Mouse (Mus musculus): ENCODE data around the gene Tsen15. TPM values are rescaled to one million over a fixed set of nuclear protein-coding genes. Genes with fewer than 3 reads are reported as not detected.
"Not testable (repeated sequence)": the region's sequence is repeated elsewhere in the genome, so short reads cannot be mapped to it uniquely, and the experiment has no call there.

The Tsen15 gene
- total RNA-seq, 1 experiment from 2014 or later, result 61.8 TPM

GRCm38 (mm10) chr1:152398708-152399107 is 12.2 kb upstream of the Tsen15 start:
- no peak for ATAC-seq (replicated peaks in 1 of 2; ENCODE audit: insufficient read depth in 1 of 2, low FRiP score in 2 of 2, low TSS enrichment in 1 of 2, low read depth in 1 of 2, poor library complexity in 2 of 2, severe bottlenecking in 2 of 2)

- no peak for ATAC-seq (replicated peaks in 1 of 2; ENCODE audit: insufficient read depth in 1 of 2, low FRiP score in 2 of 2, low TSS enrichment in 1 of 2, low read depth in 1 of 2, poor library complexity in 2 of 2, severe bottlenecking in 2 of 2)
Measured at GRCm38 (mm10) chr1:152394956-152395515, 8.5 kb upstream of the Tsen15 start.

- no peak for ATAC-seq (replicated peaks in 1 of 2; ENCODE audit: insufficient read depth in 1 of 2, low FRiP score in 2 of 2, low TSS enrichment in 1 of 2, low read depth in 1 of 2, poor library complexity in 2 of 2, severe bottlenecking in 2 of 2)
Measured at GRCm38 (mm10) chr1:152394137-152394536, 7.6 kb upstream of the Tsen15 start.

GRCm38 (mm10) chr1:152389271-152389670 is 2.8 kb upstream of the Tsen15 start:
- ATAC-seq (replicated peaks in 1 of 2; ENCODE audit: insufficient read depth in 1 of 2, low FRiP score in 2 of 2, low TSS enrichment in 1 of 2, low read depth in 1 of 2, poor library complexity in 2 of 2, severe bottlenecking in 2 of 2), result no peak

GRCm38 (mm10) chr1:152385693-152386092 is 795 bp downstream of the Tsen15 start:
- not testable (repeated sequence) for ATAC-seq (replicated peaks in 1 of 2; ENCODE audit: insufficient read depth in 1 of 2, low FRiP score in 2 of 2, low TSS enrichment in 1 of 2, low read depth in 1 of 2, poor library complexity in 2 of 2, severe bottlenecking in 2 of 2)

- no peak for ATAC-seq (replicated peaks in 1 of 2; ENCODE audit: insufficient read depth in 1 of 2, low FRiP score in 2 of 2, low TSS enrichment in 1 of 2, low read depth in 1 of 2, poor library complexity in 2 of 2, severe bottlenecking in 2 of 2)
Measured at GRCm38 (mm10) chr1:152384589-152384988, 1.9 kb downstream of the Tsen15 start.

- no peak for ATAC-seq (replicated peaks in 1 of 2; ENCODE audit: insufficient read depth in 1 of 2, low FRiP score in 2 of 2, low TSS enrichment in 1 of 2, low read depth in 1 of 2, poor library complexity in 2 of 2, severe bottlenecking in 2 of 2)
Measured at GRCm38 (mm10) chr1:152378311-152378710, 8.2 kb downstream of the Tsen15 start.

GRCm38 (mm10) chr1:152369139-152369538 is 17.3 kb downstream of the Tsen15 start:
- ATAC-seq (replicated peaks in 1 of 2; ENCODE audit: insufficient read depth in 1 of 2, low FRiP score in 2 of 2, low TSS enrichment in 1 of 2, low read depth in 1 of 2, poor library complexity in 2 of 2, severe bottlenecking in 2 of 2), result peak; percentile 62 to 69; a peak in 2 of 4 replicates

GRCm38 (mm10) chr1:152368311-152369088 is 18.0 kb downstream of the Tsen15 start:
- no peak for ATAC-seq (replicated peaks in 1 of 2; ENCODE audit: insufficient read depth in 1 of 2, low FRiP score in 2 of 2, low TSS enrichment in 1 of 2, low read depth in 1 of 2, poor library complexity in 2 of 2, severe bottlenecking in 2 of 2)

GRCm38 (mm10) chr1:152356721-152357120 is 29.8 kb downstream of the Tsen15 start:
- no peak for ATAC-seq (replicated peaks in 1 of 2; ENCODE audit: insufficient read depth in 1 of 2, low FRiP score in 2 of 2, low TSS enrichment in 1 of 2, low read depth in 1 of 2, poor library complexity in 2 of 2, severe bottlenecking in 2 of 2)

- ATAC-seq (replicated peaks in 1 of 2; ENCODE audit: insufficient read depth in 1 of 2, low FRiP score in 2 of 2, low TSS enrichment in 1 of 2, low read depth in 1 of 2, poor library complexity in 2 of 2, severe bottlenecking in 2 of 2), result no peak
Measured at GRCm38 (mm10) chr1:152347946-152348345, 38.5 kb downstream of the Tsen15 start.

- no peak for ATAC-seq (replicated peaks in 1 of 2; ENCODE audit: insufficient read depth in 1 of 2, low FRiP score in 2 of 2, low TSS enrichment in 1 of 2, low read depth in 1 of 2, poor library complexity in 2 of 2, severe bottlenecking in 2 of 2)
Measured at GRCm38 (mm10) chr1:152324024-152324423, 62.5 kb downstream of the Tsen15 start.

Other genes starting within 250 kb of the Tsen15 start
- gene Colgalt2, start 13.1 kb upstream of the Tsen15 start, total RNA-seq (2017), result not detected in 2 replicates